Mouse (Mus musculus) right cerebral cortex, postnatal 14 days (tissue): ENCODE measurements around the gene Gm11563.
"Not testable (repeated sequence)": the region's sequence is repeated elsewhere in the genome, so short reads cannot be mapped to it uniquely, and the experiment has no call there.

Source experiments
- DNase-seq: peaks from one replicate; pipeline ENCODE4 v3.0.0; 2022

Gene Gm11563

DNA sequence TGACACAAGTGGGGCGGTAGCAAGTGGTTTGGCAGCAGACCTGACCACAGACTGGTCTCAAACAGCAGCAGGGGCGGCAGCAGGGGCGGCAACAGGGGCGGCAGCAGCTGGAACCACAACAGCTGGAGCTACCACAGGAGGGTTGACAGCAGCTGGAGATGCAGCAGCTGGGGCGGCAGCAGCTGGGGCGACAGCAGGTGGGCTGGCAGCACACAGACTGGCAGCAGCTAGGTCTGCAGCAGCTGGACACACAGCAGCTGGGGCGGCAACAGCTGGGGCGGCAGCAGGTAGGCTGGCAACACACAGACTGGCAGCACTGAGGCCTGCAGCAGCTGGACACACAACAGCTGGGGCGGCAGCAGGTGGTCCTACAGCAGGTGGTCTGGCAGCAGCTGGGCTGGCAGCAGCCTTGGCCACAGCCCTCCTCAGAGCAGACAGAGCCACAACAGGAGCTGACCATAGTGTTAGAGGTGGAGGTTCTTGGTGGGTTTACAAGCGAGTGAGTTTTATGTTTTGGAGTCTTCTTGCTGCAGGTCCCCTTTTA is at the start of gene Gm11563:
Gm11563 (minus strand) TSS at position 494 of the 544 bp plus-strand sequence.
- not testable (repeated sequence) for DNase-seq

DNA sequence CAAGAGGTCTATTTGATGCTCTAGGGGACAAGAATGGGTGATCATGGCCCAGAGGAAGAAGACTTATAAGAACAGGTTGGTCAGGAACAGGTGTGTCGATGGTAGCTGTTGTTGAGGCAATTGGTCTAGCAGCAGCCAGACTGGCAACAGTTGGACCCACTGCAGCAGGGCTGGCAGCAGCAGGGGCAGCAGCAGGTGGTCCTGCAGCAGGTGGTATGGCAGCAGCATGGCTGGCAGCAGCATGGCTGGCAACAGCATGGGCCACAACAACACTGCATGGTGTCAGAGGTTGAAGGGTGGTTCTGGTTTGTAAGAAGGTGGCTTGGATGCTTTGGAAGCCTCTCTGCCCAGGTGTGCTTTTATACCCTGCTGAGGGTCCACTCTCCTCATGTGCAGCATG is 31.7 kb upstream of the Gm11563 start, which contains the start of gene Gm14190:
Gm14190 (minus strand) TSS at position 278 of the 400 bp plus-strand sequence.
- DNase-seq, result no peak

GRCm38 (mm10) chr11:99685235-99685634 is 26.5 kb upstream of the Gm11563 start:
- DNase-seq, result not testable (repeated sequence)

DNA sequence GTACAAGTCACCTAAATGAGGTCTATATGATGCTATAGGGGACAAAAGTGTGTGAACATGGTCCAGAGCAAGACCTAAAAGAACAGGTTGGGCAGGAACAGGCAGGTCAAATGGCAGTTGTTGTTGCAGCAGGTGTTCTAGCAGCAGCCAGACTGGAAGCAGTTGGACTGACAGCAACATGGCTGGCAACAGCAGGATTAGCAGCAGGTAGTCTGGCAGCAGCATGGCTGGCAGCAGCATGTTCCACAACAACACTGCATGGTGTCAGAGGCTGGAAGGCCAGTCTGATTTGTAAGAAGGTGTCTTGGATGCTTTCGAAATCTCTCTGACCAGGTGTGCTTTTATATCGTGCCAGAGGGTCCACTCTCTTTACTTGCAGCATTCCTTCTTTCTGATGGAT is 24.7 kb upstream of the Gm11563 start:
- DNase-seq, result no peak

- no peak for DNase-seq
Measured at GRCm38 (mm10) chr11:99665860-99666259, 7.1 kb upstream of the Gm11563 start, which contains the start of gene Krtap4-6. TSS of gene Krtap4-6 (minus strand) at chr11:99665960.

- DNase-seq, result no peak
Measured at GRCm38 (mm10) chr11:99662802-99663201, 4.0 kb upstream of the Gm11563 start.

- no peak for DNase-seq
Measured at GRCm38 (mm10) chr11:99659256-99659655, 496 bp upstream of the Gm11563 start.

DNA sequence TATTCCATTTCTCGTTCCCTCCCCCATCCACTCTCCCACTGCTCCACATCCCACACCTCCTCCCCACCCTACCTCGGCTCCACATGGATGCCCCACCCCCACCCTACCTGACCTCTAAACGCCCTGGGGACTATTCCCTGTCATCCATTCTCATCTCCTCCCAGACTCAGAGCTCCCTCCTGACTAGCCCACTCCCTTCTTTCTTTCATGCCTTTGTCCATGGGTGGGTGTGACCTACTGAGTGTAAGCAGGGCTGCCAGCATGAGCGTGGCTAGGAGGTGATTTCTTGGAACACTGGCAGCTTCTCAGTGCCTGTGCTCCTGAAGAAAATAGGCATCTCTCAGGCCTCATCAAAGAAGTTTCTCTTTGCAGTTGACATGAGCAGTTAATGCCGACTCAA is 1.7 kb downstream of the Gm11563 start:
- DNase-seq, result no peak

- DNase-seq, result no peak
Measured at GRCm38 (mm10) chr11:99650136-99650535, 8.6 kb downstream of the Gm11563 start, which contains the start of gene Gm11555. TSS of gene Gm11555 (minus strand) at chr11:99650236.

DNA sequence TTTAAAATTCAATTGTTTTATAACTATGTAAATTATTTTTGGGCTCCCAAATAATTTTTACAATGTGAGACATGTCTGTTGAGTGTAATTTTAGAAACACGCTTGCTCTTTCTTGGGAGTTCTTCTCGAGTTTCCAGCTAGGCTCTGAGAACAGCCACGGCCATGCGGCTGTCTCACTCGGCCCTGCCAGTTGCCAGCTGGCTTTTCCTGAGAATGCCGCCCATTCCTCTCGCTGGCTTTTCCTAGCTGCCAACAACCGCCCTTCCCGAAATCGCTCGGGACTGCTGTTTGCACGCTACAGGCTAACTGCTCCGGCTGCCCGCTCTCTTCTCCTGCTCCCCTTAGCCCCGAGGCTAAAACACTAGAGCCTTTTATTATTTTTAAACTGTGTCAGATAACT is 12.3 kb downstream of the Gm11563 start:
- DNase-seq, result peak; percentile 22

DNA sequence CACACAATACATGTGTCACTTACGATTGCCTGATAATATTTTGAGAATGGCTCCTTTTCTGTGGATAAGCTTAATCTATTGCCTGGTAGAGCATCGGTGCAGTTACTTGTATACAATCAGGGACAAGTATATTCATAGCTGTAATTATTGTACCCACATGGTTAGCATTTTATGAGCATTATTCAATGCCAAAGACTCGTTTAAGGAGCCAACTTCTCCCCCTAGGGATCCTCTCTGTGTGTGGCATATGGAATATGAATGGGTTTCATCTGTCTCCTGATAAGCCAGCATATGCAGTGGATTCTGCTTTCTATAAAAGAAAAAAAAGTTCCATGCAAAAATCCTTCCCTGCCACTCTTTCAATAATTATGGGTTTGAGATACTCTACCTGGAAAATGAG is 14.4 kb downstream of the Gm11563 start:
- no peak for DNase-seq

DNA sequence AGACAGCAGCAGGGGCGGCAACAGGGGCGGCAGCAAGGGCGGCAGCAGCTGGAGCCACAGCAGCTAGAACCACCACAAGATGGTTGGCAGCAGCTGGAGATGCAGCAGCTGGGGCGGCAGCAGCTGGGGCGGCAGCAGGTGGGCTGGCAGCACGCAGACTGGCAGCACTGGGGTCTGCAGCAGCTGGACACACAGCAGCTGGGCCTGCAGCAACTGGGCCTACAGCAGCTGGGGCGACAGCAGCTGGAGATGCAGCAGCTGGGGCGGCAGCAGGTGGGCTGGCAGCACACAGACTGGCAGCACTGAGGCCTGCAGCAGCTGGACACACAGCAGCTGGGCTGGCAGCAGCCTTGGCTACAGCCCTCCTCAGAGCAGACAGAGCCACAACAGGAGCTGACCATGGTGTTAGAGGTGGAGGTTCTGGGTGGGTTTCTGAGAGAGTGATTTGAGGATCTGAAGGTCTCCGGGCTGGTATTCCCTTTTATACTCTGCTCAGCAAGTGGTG is 15.1 kb downstream of the Gm11563 start, which contains the start of gene Krtap4-7:
Krtap4-7 (minus strand) TSS at position 455 of the 505 bp plus-strand sequence.
- DNase-seq, result not testable (repeated sequence)

GRCm38 (mm10) chr11:99640926-99641325 is 17.8 kb downstream of the Gm11563 start:
- no peak for DNase-seq

DNA sequence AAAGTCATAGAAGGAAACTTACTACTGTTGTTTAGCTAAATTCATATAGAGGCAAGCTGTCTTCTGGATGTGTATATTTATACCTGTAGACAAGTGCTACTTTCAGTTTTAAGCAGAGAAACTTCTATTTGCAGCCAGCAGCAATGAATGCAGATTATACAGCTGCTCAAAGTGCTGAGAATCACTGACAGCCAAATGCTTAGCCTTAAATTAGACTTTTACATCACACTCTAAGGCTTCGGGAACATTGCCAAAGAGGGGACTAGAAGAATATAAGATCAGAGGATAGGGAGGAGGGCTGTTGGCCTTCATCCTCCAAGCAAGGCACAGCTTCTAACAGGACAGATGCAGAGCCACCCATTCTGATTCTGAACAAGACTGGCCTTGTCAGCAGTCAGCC is 21.7 kb downstream of the Gm11563 start:
- no peak for DNase-seq

DNA sequence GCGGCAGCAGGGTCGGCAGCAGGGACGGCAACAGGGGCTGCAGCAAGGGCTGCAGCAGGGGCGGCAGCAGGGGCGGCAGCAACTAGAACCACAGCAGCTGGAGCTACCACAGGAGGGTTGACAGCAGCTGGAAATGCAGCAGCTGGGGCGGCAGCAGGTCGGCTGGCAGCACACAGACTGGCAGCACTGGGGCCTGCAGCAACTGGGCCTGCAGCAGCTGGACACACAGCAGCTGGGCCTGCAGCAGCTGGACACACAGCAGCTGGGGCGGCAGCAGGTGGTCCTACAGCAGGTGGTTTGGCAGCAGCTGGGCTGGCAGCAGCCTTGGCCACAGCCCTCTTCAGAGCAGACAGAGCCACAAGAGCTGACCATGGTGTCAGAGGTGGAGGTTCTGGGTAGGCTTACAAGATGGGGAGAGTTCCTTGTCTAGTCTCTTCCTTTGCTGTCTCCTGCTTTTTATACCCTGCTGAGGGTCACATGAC is 24.1 kb downstream of the Gm11563 start, which contains the start of gene Krtap4-2:
Krtap4-2 (minus strand) TSS at position 432 of the 482 bp plus-strand sequence.
- DNase-seq, result no peak

- DNase-seq, result no peak
Measured at GRCm38 (mm10) chr11:99633293-99633692, 25.5 kb downstream of the Gm11563 start.

GRCm38 (mm10) chr11:99630890-99631289 is 27.9 kb downstream of the Gm11563 start:
- DNase-seq, result no peak

GRCm38 (mm10) chr11:99628138-99628537 is 30.6 kb downstream of the Gm11563 start, which contains the start of gene Krtap4-1:
TSS of gene Krtap4-1 (minus strand) at chr11:99628238.
- DNase-seq, result no peak

GRCm38 (mm10) chr11:99620335-99620734 is 38.4 kb downstream of the Gm11563 start, which contains the start of gene Gm11562:
TSS of gene Gm11562 (minus strand) at chr11:99620435.
- DNase-seq, result no peak

DNA sequence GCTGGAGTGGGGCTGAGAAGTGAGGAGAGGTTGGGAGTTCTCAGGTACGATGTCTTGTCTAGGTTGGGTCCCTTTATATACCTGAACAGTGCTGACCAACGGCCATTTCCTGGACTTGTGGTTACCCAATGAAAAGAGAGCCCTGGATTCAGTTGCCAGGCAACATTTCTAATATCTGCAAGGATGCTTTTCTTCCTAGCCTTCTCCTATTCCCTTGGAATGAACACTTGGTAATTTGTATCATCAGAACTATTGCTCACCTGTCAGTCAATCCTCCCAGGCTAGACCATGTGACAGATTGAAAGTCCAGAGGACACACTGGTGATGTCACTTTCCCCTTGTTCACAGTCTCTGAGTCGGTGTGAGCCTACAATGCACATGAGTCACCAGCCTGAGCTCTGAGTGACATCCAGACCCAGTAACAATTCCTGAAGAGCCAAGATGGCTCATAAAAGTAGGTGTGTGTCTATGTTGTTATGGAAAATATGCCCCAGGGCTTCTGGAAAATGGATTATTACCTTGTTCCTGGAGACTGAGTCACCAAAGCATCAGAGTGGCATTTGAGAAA is 43.9 kb downstream of the Gm11563 start, which contains the start of gene Krtap2-4:
Krtap2-4 (minus strand) TSS at position 51 of the 568 bp plus-strand sequence.
- DNase-seq, result no peak

DNA sequence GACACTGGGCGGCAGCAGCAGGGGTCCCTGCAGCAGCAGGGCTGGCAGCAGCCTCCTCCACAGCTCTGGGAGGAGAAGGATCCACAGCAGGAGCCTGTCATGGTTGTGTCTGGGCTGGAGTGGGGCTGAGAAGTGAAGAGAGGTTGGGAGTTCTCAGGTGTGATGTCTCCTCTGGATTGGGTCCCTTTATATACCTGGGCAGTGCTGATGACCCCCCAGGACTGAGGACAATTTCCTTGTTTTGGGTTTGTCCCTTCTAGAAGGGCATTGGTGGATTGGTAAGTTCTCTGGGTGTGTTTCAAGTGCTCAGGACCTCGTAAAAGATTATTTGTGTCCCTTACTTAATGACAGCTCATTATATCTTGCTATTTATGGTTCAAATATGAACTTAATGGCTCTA is 48.7 kb downstream of the Gm11563 start, which contains the start of gene Gm11937:
Gm11937 (minus strand) TSS at position 101 of the 400 bp plus-strand sequence.
- DNase-seq, result not testable (repeated sequence)

GRCm38 (mm10) chr11:99609126-99609525 is 49.6 kb downstream of the Gm11563 start:
- no peak for DNase-seq
